11 mouse cellular contexts compared by ENCODE assay signal in genomic region chr10:127135118-127135836, GRCm38 (mm10). TPM values are rescaled to one million over a fixed set of nuclear protein-coding genes. Genes with fewer than 3 reads are reported as not detected.
DNase-seq lines count a peak whose midpoint lies in the region; ATAC-seq lines count a peak whose summit lies in the region.
"Had no signal": no experiment of that assay in that cellular context is flagged by ENCODE, and none has a peak within 500 bp of the region (broad histone marks: within the 10 kb centered on the region; RNA-seq: fewer than 3 reads in every experiment).

No protein-coding gene starts in this region.

- H3K9ac ChIP-seq in embryonic facial prominence, embryonic 15.5 days: no peak overlapping the region
- no peak overlapping the region; the same call in 1 of the 2 replicates for H3K9ac ChIP-seq in liver, embryonic 16.5 days (ENCODE audit: low read depth, low read length)
- H3K9ac ChIP-seq: embryonic facial prominence, embryonic 12.5 days; hindbrain, embryonic 12.5 days had no signal

- H3K27ac ChIP-seq in embryonic facial prominence, embryonic 15.5 days (replicated peaks): 0 out of 2 replicates have a peak overlapping the region, but pooled peaks have one; percentile 48
- peak overlapping the region; percentile 58 for H3K27ac ChIP-seq in liver, embryonic 16.5 days (ENCODE audit: low read length)
- H3K27ac ChIP-seq: embryonic facial prominence, embryonic 12.5 days; gastrocnemius, adult 2 months; hindbrain, embryonic 12.5 days had no signal

- H3K27me3 ChIP-seq in embryonic facial prominence, embryonic 15.5 days: no peaks in the 10 kb centered on the region
- no peaks in the 10 kb centered on the region for H3K27me3 ChIP-seq in liver, embryonic 16.5 days (ENCODE audit: control insufficient read depth, insufficient read depth, low read depth, low read length)
- H3K27me3 ChIP-seq: embryonic facial prominence, embryonic 12.5 days; hindbrain, embryonic 12.5 days had no signal

- no peak overlapping the region for H3K4me2 ChIP-seq in embryonic facial prominence, embryonic 15.5 days (replicated peaks)
- H3K4me2 ChIP-seq in liver, embryonic 16.5 days (ENCODE audit: low read depth, low read length): 0 out of 2 replicates have a peak overlapping the region, but pooled peaks have one; percentile 12
- H3K4me2 ChIP-seq: embryonic facial prominence, embryonic 12.5 days; hindbrain, embryonic 12.5 days had no signal

- peak; percentile 26 for DNase-seq in lung, postnatal 36 days
- no peak for DNase-seq in lung, adult 18-20 months
- DNase-seq in thymus, postnatal 14 days: peak; percentile 70
- no peak for DNase-seq in c-Kit-positive CD71-positive TER-119-positive erythroid progenitor cells, embryonic 14.5 days (ENCODE audit: low spot score)
- DNase-seq in kidney, adult 18-20 months: no peak
- no peak for DNase-seq in layer of hippocampus, postnatal 14 days (ENCODE audit: low spot score in 2 of 2)
- DNase-seq: gastrocnemius, adult 2 months had no signal

- H3K36me3 ChIP-seq in embryonic facial prominence, embryonic 15.5 days: no peaks in the 10 kb centered on the region
- no peaks in the 10 kb centered on the region for H3K36me3 ChIP-seq in liver, embryonic 16.5 days (ENCODE audit: control insufficient read depth, insufficient read depth)
- H3K36me3 ChIP-seq: embryonic facial prominence, embryonic 12.5 days; hindbrain, embryonic 12.5 days had no signal

- H3K4me3 ChIP-seq in embryonic facial prominence, embryonic 15.5 days (replicated peaks): no peak overlapping the region
- H3K4me3 ChIP-seq in liver, embryonic 16.5 days (ENCODE audit: low read depth, low read length): no peak overlapping the region
- H3K4me3 ChIP-seq: embryonic facial prominence, embryonic 12.5 days; gastrocnemius, adult 2 months; hindbrain, embryonic 12.5 days had no signal

- peaks cover 8% of the 10 kb centered on the region; the same call in 1 of the 2 replicates for H3K4me1 ChIP-seq in embryonic facial prominence, embryonic 15.5 days
- peaks cover 34% of the 10 kb centered on the region for H3K4me1 ChIP-seq in liver, embryonic 16.5 days (ENCODE audit: control insufficient read depth, low read depth, low read length)
- H3K4me1 ChIP-seq: embryonic facial prominence, embryonic 12.5 days; hindbrain, embryonic 12.5 days had no signal

- ATAC-seq in embryonic facial prominence, embryonic 15.5 days (ENCODE audit: insufficient number of reproducible peaks, low FRiP score, low TSS enrichment, low read depth): no peak
- ATAC-seq in liver, embryonic 16.5 days (ENCODE audit: low read depth): peak; percentile 78

- no peaks in the 10 kb centered on the region for H3K9me3 ChIP-seq in embryonic facial prominence, embryonic 15.5 days (replicated peaks)
- no peaks in the 10 kb centered on the region for H3K9me3 ChIP-seq in liver, embryonic 16.5 days (replicated peaks; ENCODE audit: control insufficient read depth, low read length)
- H3K9me3 ChIP-seq: embryonic facial prominence, embryonic 12.5 days; hindbrain, embryonic 12.5 days had no signal

- WGBS in embryonic facial prominence, embryonic 15.5 days: 28% methylated on average over 8 of the region's 8 CpGs
- 15% methylated on average over 7 of the region's 8 CpGs for WGBS in liver, embryonic 16.5 days (ENCODE audit: insufficient replicate concordance)

RNA-seq across cellular contexts. Expression of gene Os9, which starts 14.3 kb away (rescaled TPM):
- polyA plus RNA-seq in embryonic facial prominence, embryonic 15.5 days (2015; fragmentation: Nextera tagmentation; extraction: Ambion mirVana): 101 TPM in 2 replicates
- 58.9 and 65.6 TPM in 2 replicates for polyA plus RNA-seq in liver, embryonic 16.5 days (2015; fragmentation: Nextera tagmentation; extraction: Ambion mirVana)
- 100 to 1,000 TPM; 100 to 103 TPM for total RNA-seq in layer of hippocampus, postnatal 14 days (2021)

RNA-seq across cellular contexts. Expression of gene B4galnt1, which starts 29.7 kb away (rescaled TPM):
- polyA plus RNA-seq in embryonic facial prominence, embryonic 15.5 days (2015; fragmentation: Nextera tagmentation; extraction: Ambion mirVana): 11.0 and 12.7 TPM in 2 replicates
- 18.7 and 24.3 TPM in 2 replicates for polyA plus RNA-seq in liver, embryonic 16.5 days (2015; fragmentation: Nextera tagmentation; extraction: Ambion mirVana)
- 100 to 1,000 TPM; 108 to 110 TPM for total RNA-seq in layer of hippocampus, postnatal 14 days (2021)

RNA-seq across cellular contexts. Expression of gene Slc26a10, which starts 45.2 kb away (rescaled TPM):
- 1.6 and 1.9 TPM in 2 replicates for polyA plus RNA-seq in embryonic facial prominence, embryonic 15.5 days (2015; fragmentation: Nextera tagmentation; extraction: Ambion mirVana)
- 2.2 and 2.7 TPM in 2 replicates for polyA plus RNA-seq in liver, embryonic 16.5 days (2015; fragmentation: Nextera tagmentation; extraction: Ambion mirVana)
- 1 to 10 TPM; 4.6 to 5.9 TPM for total RNA-seq in layer of hippocampus, postnatal 14 days (2021)

RNA-seq across cellular contexts. Expression of gene Arhgef25, which starts 54.6 kb away (rescaled TPM):
- 116 TPM in 2 replicates for polyA plus RNA-seq in embryonic facial prominence, embryonic 15.5 days (2015; fragmentation: Nextera tagmentation; extraction: Ambion mirVana)
- polyA plus RNA-seq in liver, embryonic 16.5 days (2015; fragmentation: Nextera tagmentation; extraction: Ambion mirVana): 4.8 and 5.7 TPM in 2 replicates
- 100 to 1,000 TPM; 196 to 200 TPM for total RNA-seq in layer of hippocampus, postnatal 14 days (2021)

Comparison
In these comparisons a context has a peak if more than half of its experiments do, and no peak if none do; other contexts are left out.
1. DNase-seq: peak in lung, postnatal 36 days (single experiment) and thymus, postnatal 14 days (single experiment); none in lung, adult 18-20 months (0 of 2), c-Kit-positive CD71-positive TER-119-positive erythroid progenitor cells, embryonic 14.5 days (single experiment), kidney, adult 18-20 months (single experiment) and layer of hippocampus, postnatal 14 days (0 of 2).